Comparison of ENCODE assay signal across 9 mouse cellular contexts in the genomic region with DNA sequence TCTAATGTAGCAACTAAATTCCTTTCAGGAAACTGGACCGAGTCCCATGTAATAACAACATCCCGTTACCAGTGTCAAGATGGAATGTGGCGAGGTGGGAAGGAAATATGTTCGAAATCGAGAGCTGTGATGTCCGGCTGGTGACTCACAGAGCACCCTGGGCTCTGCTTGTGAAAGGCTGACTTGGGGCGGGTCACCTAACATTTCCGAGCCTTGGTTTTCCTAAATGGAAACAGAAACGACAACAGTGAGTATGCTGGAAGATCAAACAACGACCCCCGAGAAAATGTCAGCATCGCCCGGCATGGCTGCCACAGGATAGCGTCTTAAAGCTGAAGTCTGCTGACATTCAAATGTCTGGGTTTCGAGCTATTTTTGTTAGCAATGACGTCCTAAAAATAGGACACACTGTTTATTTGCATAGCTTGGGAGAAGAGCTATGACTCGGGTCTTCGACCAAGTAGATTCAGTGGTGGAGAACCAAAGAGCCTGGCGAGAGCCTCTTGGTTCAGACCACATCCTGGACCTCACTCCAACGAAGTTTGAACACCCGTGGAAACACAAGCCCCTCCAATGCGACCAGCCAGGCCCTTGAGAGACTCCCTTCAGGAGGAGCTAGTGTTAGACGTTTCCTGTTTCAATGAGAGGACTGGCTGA. TPM values are rescaled to one million over a fixed set of nuclear protein-coding genes. Genes with fewer than 3 reads are reported as not detected.
A peak's percentile ranks its signal among the peaks of the same experiment; 100 is the strongest.
DNase-seq lines count a peak whose midpoint lies in the region; ATAC-seq and TF ChIP-seq lines count a peak whose summit lies in the region.
"Had no signal": no experiment of that assay in that cellular context is flagged by ENCODE, and none has a peak within 500 bp of the region (broad histone marks: within the 10 kb centered on the region; RNA-seq: fewer than 3 reads in every experiment).

No protein-coding gene starts in this region.

- H3K36me3 ChIP-seq in C2C12 (ENCODE audit: control insufficient read depth, insufficient read depth), result no peaks in the 10 kb centered on the region
- no peaks in the 10 kb centered on the region for H3K36me3 ChIP-seq in embryonic facial prominence, embryonic 14.5 days (ENCODE audit: control insufficient read depth, insufficient read depth, low read length)
- H3K36me3 ChIP-seq in lung, embryonic 15.5 days, result no peaks in the 10 kb centered on the region
- H3K36me3 ChIP-seq: limb, embryonic 12.5 days had no signal

- peak; percentile 57 for DNase-seq in embryonic facial prominence, embryonic 14.5 days (ENCODE audit: low spot score)
- peak; percentile 58 for DNase-seq in heart, postnatal 25 days (ENCODE audit: low spot score)
- no peak for DNase-seq in layer of hippocampus, adult 18-20 months (ENCODE audit: low spot score in 2 of 2)
- no peak for DNase-seq in testis, postnatal 14 days (ENCODE audit: low spot score)
- DNase-seq in right cerebral cortex, postnatal 36 days (ENCODE audit: low spot score in 2 of 2), result no peak
- DNase-seq: forebrain, postnatal 0 days had no signal

- peak overlapping the region; percentile 37 for H3K4me2 ChIP-seq in embryonic facial prominence, embryonic 14.5 days (ENCODE audit: low read depth, low read length)
- peak overlapping the region; percentile 47 for H3K4me2 ChIP-seq in lung, embryonic 15.5 days
- H3K4me2 ChIP-seq: limb, embryonic 12.5 days had no signal

- no peaks in the 10 kb centered on the region for H3K27me3 ChIP-seq in C2C12 (ENCODE audit: control insufficient read depth, insufficient read depth, insufficient read length)
- no peaks in the 10 kb centered on the region for H3K27me3 ChIP-seq in embryonic facial prominence, embryonic 14.5 days (replicated peaks; ENCODE audit: control insufficient read depth, insufficient read depth, low read length)
- no peaks in the 10 kb centered on the region for H3K27me3 ChIP-seq in lung, embryonic 15.5 days

- H3K27ac ChIP-seq in embryonic facial prominence, embryonic 14.5 days (replicated peaks; ENCODE audit: low read depth, low read length), result no peak overlapping the region
- peak overlapping the region; percentile 90 for H3K27ac ChIP-seq in lung, embryonic 15.5 days
- H3K27ac ChIP-seq: limb, embryonic 12.5 days had no signal

- WGBS in embryonic facial prominence, embryonic 14.5 days, result 45% methylated on average over 23 of the region's 23 CpGs
- WGBS in lung, embryonic 15.5 days, result 24% methylated on average over 23 of the region's 23 CpGs

- H3K79me2 ChIP-seq in C2C12 (ENCODE audit: control insufficient read depth, insufficient read depth), result no peaks in the 10 kb centered on the region

- H3K9ac ChIP-seq in embryonic facial prominence, embryonic 14.5 days (ENCODE audit: low read depth, low read length), result no peak overlapping the region
- H3K9ac ChIP-seq in lung, embryonic 15.5 days, result no peak overlapping the region
- H3K9ac ChIP-seq: forebrain, postnatal 0 days; limb, embryonic 12.5 days had no signal

- no peak overlapping the region for H3K4me3 ChIP-seq in C2C12 (ENCODE audit: insufficient read depth, poor library complexity, severe bottlenecking)
- peak overlapping the region; percentile 1; the same call in 1 of the 2 replicates for H3K4me3 ChIP-seq in embryonic facial prominence, embryonic 14.5 days (ENCODE audit: low read depth, low read length)
- H3K4me3 ChIP-seq in lung, embryonic 15.5 days, result peak overlapping the region; percentile 15
- H3K4me3 ChIP-seq: limb, embryonic 12.5 days had no signal

- no peak overlapping the region for H3ac ChIP-seq in C2C12 (ENCODE audit: control insufficient read depth, insufficient read length, low read depth)

- intact Hi-C loops in heart, postnatal 25 days (cut with DNase I), result loop anchor here (2.0 kb wide), 1 partner anchor 52 kb away; no protein-coding TSS in a partner anchor

- peaks cover 31% of the 10 kb centered on the region for H3K4me1 ChIP-seq in embryonic facial prominence, embryonic 14.5 days (ENCODE audit: control insufficient read depth, insufficient read depth, low read length)
- H3K4me1 ChIP-seq in lung, embryonic 15.5 days, result peaks cover 17% of the 10 kb centered on the region

- TF ChIP-seq CTCF in C2C12 (IDR thresholded peaks at IDR 0.05; ENCODE audit: control insufficient read depth, insufficient read depth, insufficient read length), result no peak

- H3K79me3 ChIP-seq in C2C12 (ENCODE audit: low read depth), result no peaks in the 10 kb centered on the region

- ATAC-seq in embryonic facial prominence, embryonic 14.5 days (ENCODE audit: low read depth), result no peak
- peak; percentile 84; the same call in 1 of the 2 replicates for ATAC-seq in lung, embryonic 15.5 days (ENCODE audit: borderline replicate concordance, extremely low read depth, low FRiP score, low TSS enrichment)
- ATAC-seq: forebrain, postnatal 0 days had no signal

- H3K9me3 ChIP-seq in embryonic facial prominence, embryonic 14.5 days (ENCODE audit: control insufficient read depth, low read length), result no peaks in the 10 kb centered on the region
- H3K9me3 ChIP-seq in lung, embryonic 15.5 days, result no peaks in the 10 kb centered on the region
- H3K9me3 ChIP-seq: limb, embryonic 12.5 days had no signal

TF ChIP-seq in C2C12, 6 proteins besides CTCF, POLR2A, EP300 and RAD21:
- TF ChIP-seq USF1 (IDR thresholded peaks at IDR 0.05; ENCODE audit: low read depth), result no peak
- peak; percentile 13 for TF ChIP-seq FOSL1 (IDR thresholded peaks at IDR 0.05; ENCODE audit: insufficient read depth, low read length, poor library complexity, severe bottlenecking)

RNA-seq across cellular contexts. Expression of a gene that starts 28.0 kb away (rescaled TPM):
- 21.6 TPM for polyA plus RNA-seq in C2C12 (2012; fragmentation: generic; extraction: Trizol)
- 58.2 and 64.0 TPM in 2 replicates for polyA plus RNA-seq in embryonic facial prominence, embryonic 14.5 days (2014; fragmentation: Nextera tagmentation; extraction: Ambion mirVana)
- total RNA-seq in heart, postnatal 25 days (2021), result 10 to 100 TPM; 46.3 to 59.1 TPM
- polyA plus RNA-seq in lung, embryonic 15.5 days (2015; fragmentation: Nextera tagmentation; extraction: Ambion mirVana), result 121 and 124 TPM in 2 replicates
- total RNA-seq in layer of hippocampus, adult 18-20 months (2021), result 10 to 100 TPM; 30.6 to 32.9 TPM

Comparison
In these comparisons a context has a peak if more than half of its experiments do, and no peak if none do; other contexts are left out.
1. DNase-seq: peak in embryonic facial prominence, embryonic 14.5 days (single experiment) and heart, postnatal 25 days (single experiment); none in layer of hippocampus, adult 18-20 months (0 of 2), testis, postnatal 14 days (single experiment) and right cerebral cortex, postnatal 36 days (0 of 2).